Mouse (Mus musculus): Measurements from ENCODE around the gene Tubg1. TPM values are rescaled to one million over a fixed set of nuclear protein-coding genes. Genes with fewer than 3 reads are reported as not detected.
"Not testable (repeated sequence)": the region's sequence is repeated elsewhere in the genome, so short reads cannot be mapped to it uniquely, and the experiment has no call there.

Gene Tubg1
- total RNA-seq, 2 experiments from 2014 or later: 41.7 to 42.6 TPM

GRCm38 (mm10) chr11:101152825-101153224 lies 33.1 kb downstream of the Tubg1 start:
- Histone ChIP-seq H3K27ac (no peak overlapping the region), H3K4me3 (no peak overlapping the region)
- TF ChIP-seq CTCF (conservative IDR thresholded peaks at IDR 0.05): no peak
- no peak for DNase-seq (ENCODE audit: low spot score in 2 of 2)

GRCm38 (mm10) chr11:101154648-101155047 lies 34.9 kb downstream of the Tubg1 start:
- DNase-seq (ENCODE audit: low spot score in 2 of 2): no peak
- Histone ChIP-seq H3K27ac (no peak overlapping the region), H3K4me3 (no peak overlapping the region)
- no peak for TF ChIP-seq CTCF (conservative IDR thresholded peaks at IDR 0.05)

- H3K27ac ChIP-seq: peak overlapping the region; percentile 92; the same call in 1 of the 2 replicates
- no peak for TF ChIP-seq CTCF (conservative IDR thresholded peaks at IDR 0.05)
- no peak for DNase-seq (ENCODE audit: low spot score in 2 of 2)
- H3K4me3 ChIP-seq: peak overlapping the region; percentile 68; the same call in 1 of the 2 replicates
Measured at GRCm38 (mm10) chr11:101155151-101155550, 35.4 kb downstream of the Tubg1 start.

GRCm38 (mm10) chr11:101155728-101156371 lies 36.1 kb downstream of the Tubg1 start, which contains the start of gene Tubg2:
Tubg2 (plus strand) TSS chr11:101155907.
- peak; percentile 72 to 86 for DNase-seq (ENCODE audit: low spot score in 2 of 2)
- 0 out of 2 replicates have a peak, but pooled peaks have one; percentile 25 for TF ChIP-seq CTCF (conservative IDR thresholded peaks at IDR 0.05)
- Histone ChIP-seq H3K4me3 (peak within 1 kb of the TSS; percentile 68), H3K27ac (peak within 1 kb of the TSS; percentile 92)

GRCm38 (mm10) chr11:101160151-101160550 lies 40.4 kb downstream of the Tubg1 start:
- not testable (repeated sequence) for H3K27ac ChIP-seq; DNase-seq (ENCODE audit: low spot score in 2 of 2); H3K4me3 ChIP-seq

- H3K27ac ChIP-seq; DNase-seq (ENCODE audit: low spot score in 2 of 2); H3K4me3 ChIP-seq: not testable (repeated sequence)
Measured at GRCm38 (mm10) chr11:101160981-101161505, 41.3 kb downstream of the Tubg1 start.

- DNase-seq (ENCODE audit: low spot score in 2 of 2): no peak
- Histone ChIP-seq H3K27ac (no peak overlapping the region), H3K4me3 (no peak overlapping the region)
- TF ChIP-seq CTCF (conservative IDR thresholded peaks at IDR 0.05): no peak
Measured at GRCm38 (mm10) chr11:101161551-101161950, 41.8 kb downstream of the Tubg1 start.

- H3K4me3 ChIP-seq: no peak overlapping the region
- no peak for DNase-seq (ENCODE audit: low spot score in 2 of 2)
- no peak for TF ChIP-seq CTCF (conservative IDR thresholded peaks at IDR 0.05)
- H3K27ac ChIP-seq: peak overlapping the region; percentile 47; the same call in 1 of the 2 replicates
Measured at GRCm38 (mm10) chr11:101162301-101162700, 42.6 kb downstream of the Tubg1 start.

GRCm38 (mm10) chr11:101162772-101163171 lies 43.0 kb downstream of the Tubg1 start:
- TF ChIP-seq CTCF (conservative IDR thresholded peaks at IDR 0.05): no peak
- Histone ChIP-seq H3K4me3 (no peak overlapping the region), H3K27ac (peak overlapping the region; percentile 47; the same call in 1 of the 2 replicates)
- no peak for DNase-seq (ENCODE audit: low spot score in 2 of 2)

GRCm38 (mm10) chr11:101163476-101164350 lies 44.0 kb downstream of the Tubg1 start:
- TF ChIP-seq CTCF (conservative IDR thresholded peaks at IDR 0.05): no peak
- Histone ChIP-seq H3K27ac (peak overlapping the region; percentile 47; the same call in 1 of the 2 replicates), H3K4me3 (no peak overlapping the region)
- DNase-seq (ENCODE audit: low spot score in 2 of 2): no peak

GRCm38 (mm10) chr11:101164351-101164665 lies 44.6 kb downstream of the Tubg1 start:
- TF ChIP-seq CTCF (conservative IDR thresholded peaks at IDR 0.05): no peak
- no peak for DNase-seq (ENCODE audit: low spot score in 2 of 2)

GRCm38 (mm10) chr11:101164677-101165580 lies 45.2 kb downstream of the Tubg1 start:
- no peak overlapping the region for H3K27ac ChIP-seq
- no peak overlapping the region for H3K4me3 ChIP-seq
- TF ChIP-seq CTCF (conservative IDR thresholded peaks at IDR 0.05): no peak
- DNase-seq (ENCODE audit: low spot score in 2 of 2): no peak

More at GRCm38 (mm10) chr11:101164351-101164665, 44.6 kb downstream of the Tubg1 start:
- H3K4me3 ChIP-seq: no peak overlapping the region
- H3K27ac ChIP-seq: no peak overlapping the region

Data from layer of hippocampus, adult 2 months (tissue).